Comparison of ENCODE assay signal across 8 mouse cellular contexts in genomic region chr10:59970450-59971062, GRCm38 (mm10). TPM values are rescaled to one million over a fixed set of nuclear protein-coding genes. Genes with fewer than 3 reads are reported as not detected.
DNase-seq lines count a peak whose midpoint lies in the region; TF ChIP-seq lines count a peak whose summit lies in the region.

No protein-coding gene starts in this region.

- intact Hi-C loops in heart, postnatal 25 days (cut with DNase I): loop anchor here (1.0 kb wide), 1 partner anchor 19 kb away; the partner anchor contains the start of gene Ddit4

- no peak for TF ChIP-seq CTCF in bone marrow macrophage, adult 2 months (IDR thresholded peaks at IDR 0.05; ENCODE audit: low read depth, low read length)

- H3K4me1 ChIP-seq in bone marrow macrophage, adult 2 months (ENCODE audit: control insufficient read depth, insufficient read depth, low read length): 0 out of 2 replicates have a peak, but pooled peaks cover 4% of the 10 kb centered on the region

- no peak overlapping the region for H3K27ac ChIP-seq in bone marrow macrophage, adult 2 months (ENCODE audit: insufficient read depth, low read depth, low read length)

- TF ChIP-seq POLR2A in bone marrow macrophage, adult 2 months (IDR thresholded peaks at IDR 0.05; ENCODE audit: borderline replicate concordance, low read depth, low read length): no peak

- DNase-seq in embryo, embryonic 10.5 days (ENCODE audit: low spot score): peak; percentile 50
- no peak for DNase-seq in embryo, embryonic 11 days
- peak; percentile 57 for DNase-seq in heart, postnatal 25 days (ENCODE audit: low spot score)
- peak; percentile 54 for DNase-seq in lung, postnatal 25 days (ENCODE audit: low spot score)
- DNase-seq in right cerebral cortex, adult 2 months (ENCODE audit: low spot score in 2 of 2): no peak
- DNase-seq in frontal cortex, adult 2 months (ENCODE audit: extremely low spot score in 1 of 2, low spot score in 1 of 2): no peak
- no peak for DNase-seq in kidney, adult 18-20 months

- peak overlapping the region; percentile 53; the same call in 1 of the 2 replicates for H3K4me3 ChIP-seq in bone marrow macrophage, adult 2 months (ENCODE audit: insufficient read depth, low read length)

RNA-seq across cellular contexts. Expression of gene Ddit4, which starts 18.9 kb away (rescaled TPM):
- 3.4 and 3.5 TPM in 2 replicates for polyA plus RNA-seq in bone marrow macrophage, adult 2 months (2012; ENCODE audit: insufficient read depth, insufficient read length, missing spikeins)
- 10 to 100 TPM; 41.8 to 77.1 TPM for total RNA-seq in heart, postnatal 25 days (2021)
- polyA plus RNA-seq in frontal cortex, adult 2 months (2012; rRNA removed): 46.3 and 53.3 TPM in 2 replicates

RNA-seq across cellular contexts. Expression of gene Ascc1, which starts 32.0 kb away (rescaled TPM):
- 26.5 and 29.3 TPM in 2 replicates for polyA plus RNA-seq in bone marrow macrophage, adult 2 months (2012; ENCODE audit: insufficient read depth, insufficient read length, missing spikeins)
- total RNA-seq in heart, postnatal 25 days (2021): 10 to 100 TPM; 20.5 to 23.1 TPM
- polyA plus RNA-seq in frontal cortex, adult 2 months (2012; rRNA removed): 26.5 and 27.2 TPM in 2 replicates

RNA-seq across cellular contexts. Expression of gene Anapc16, which starts 32.4 kb away (rescaled TPM):
- polyA plus RNA-seq in bone marrow macrophage, adult 2 months (2012; ENCODE audit: insufficient read depth, insufficient read length, missing spikeins): 33.2 and 44.1 TPM in 2 replicates
- 10 to 100 TPM; 62.1 to 67.4 TPM for total RNA-seq in heart, postnatal 25 days (2021)
- 86.0 and 101 TPM in 2 replicates for polyA plus RNA-seq in frontal cortex, adult 2 months (2012; rRNA removed)

Comparison
In these comparisons a context has a peak if more than half of its experiments do, and no peak if none do; other contexts are left out.
1. DNase-seq: peak in embryo, embryonic 10.5 days (single experiment), heart, postnatal 25 days (single experiment) and lung, postnatal 25 days (single experiment); none in embryo, embryonic 11 days (single experiment), right cerebral cortex, adult 2 months (0 of 2), frontal cortex, adult 2 months (0 of 2) and kidney, adult 18-20 months (single experiment).
2. RNA of gene Ddit4, which starts 18.9 kb away (polyA plus RNA-seq): 46.3 to 53.3 TPM in frontal cortex, adult 2 months; 3.4 to 3.5 TPM in bone marrow macrophage, adult 2 months; every median in the first group is over 10 times any median in the second.